Mouse (Mus musculus) WW6 (cell line): ENCODE results near the gene Gin1.

Experiments used
- DNase-seq: peaks from one replicate; pipeline ENCODE4 v3.0.0-alpha.2; 2013; ENCODE audit warnings: low read depth, low spot score

The Gin1 gene

GRCm38 (mm10) chr1:97785685-97786393, 15.9 kb downstream of the Gin1 start:
- DNase-seq = no peak

GRCm38 (mm10) chr1:97787674-97788073, 17.7 kb downstream of the Gin1 start:
- DNase-seq = no peak

- DNase-seq = no peak
Measured at GRCm38 (mm10) chr1:97788490-97788889, 18.5 kb downstream of the Gin1 start.

GRCm38 (mm10) chr1:97794110-97794509, 24.1 kb downstream of the Gin1 start:
- no peak for DNase-seq

- no peak for DNase-seq
Measured at GRCm38 (mm10) chr1:97795936-97796335, 26.0 kb downstream of the Gin1 start.

- DNase-seq = no peak
Measured at GRCm38 (mm10) chr1:97802207-97802902, 32.4 kb downstream of the Gin1 start.

- no peak for DNase-seq
Measured at GRCm38 (mm10) chr1:97804520-97804919, 34.5 kb downstream of the Gin1 start.

- DNase-seq = no peak
Measured at GRCm38 (mm10) chr1:97809255-97809912, 39.4 kb downstream of the Gin1 start.

GRCm38 (mm10) chr1:97821282-97821681, 51.3 kb downstream of the Gin1 start:
- DNase-seq = no peak

- no peak for DNase-seq
Measured at GRCm38 (mm10) chr1:97822203-97822602, 52.2 kb downstream of the Gin1 start.

GRCm38 (mm10) chr1:97822904-97823303, 52.9 kb downstream of the Gin1 start:
- no peak for DNase-seq

GRCm38 (mm10) chr1:97827566-97827965, 57.6 kb downstream of the Gin1 start:
- DNase-seq = no peak

GRCm38 (mm10) chr1:97828087-97828486, 58.1 kb downstream of the Gin1 start:
- no peak for DNase-seq

GRCm38 (mm10) chr1:97833466-97834353, 63.7 kb downstream of the Gin1 start:
- no peak for DNase-seq

- DNase-seq = no peak
Measured at GRCm38 (mm10) chr1:97834354-97834822, 64.4 kb downstream of the Gin1 start.
